Mouse (Mus musculus) urinary bladder, postnatal 14 days (tissue): Measurements from ENCODE around the gene Olfr560.
A peak's percentile ranks its signal among the peaks of the same experiment; 100 is the strongest.

Source experiments
- DNase-seq: peaks from one replicate; pipeline ENCODE4 v3.0.0; 2021; ENCODE audit warnings: low spot score

The Olfr560 gene

GRCm38 (mm10) chr7:102759266-102759665 lies at the start of gene Olfr560, which contains the start of gene Olfr78:
Gene Olfr560 (minus strand): TSS chr7:102759366.
Gene Olfr78 (minus strand): TSS chr7:102759471.
- no peak for DNase-seq

- no peak for DNase-seq
Observed at GRCm38 (mm10) chr7:102803180-102803579, 44.0 kb upstream of the Olfr560 start, which contains the start of gene Olfr564. Gene Olfr564 (plus strand): TSS chr7:102803480.

GRCm38 (mm10) chr7:102770921-102771320 lies 11.8 kb upstream of the Olfr560 start, which contains the start of gene Olfr561:
Gene Olfr561 (plus strand): TSS chr7:102771221.
- DNase-seq = no peak

GRCm38 (mm10) chr7:102752086-102752485 lies 7.1 kb downstream of the Olfr560 start:
- peak; percentile 8 for DNase-seq

- no peak for DNase-seq
Observed at GRCm38 (mm10) chr7:102737705-102738104, 21.5 kb downstream of the Olfr560 start.

- no peak for DNase-seq
Observed at GRCm38 (mm10) chr7:102733793-102734192, 25.4 kb downstream of the Olfr560 start.

GRCm38 (mm10) chr7:102727391-102727790 lies 31.8 kb downstream of the Olfr560 start, which contains the start of gene Olfr559:
Gene Olfr559 (minus strand): TSS chr7:102727491.
- DNase-seq = no peak

- no peak for DNase-seq
Observed at GRCm38 (mm10) chr7:102718970-102719369, 40.2 kb downstream of the Olfr560 start, which contains the start of gene Olfr33. Gene Olfr33 (minus strand): TSS chr7:102719070.

GRCm38 (mm10) chr7:102701915-102702314 lies 57.3 kb downstream of the Olfr560 start, which contains the start of gene Olfr558:
Gene Olfr558 (plus strand): TSS chr7:102702215.
- no peak for DNase-seq
